Mouse (Mus musculus): ENCODE measurements at regions not wholly inside any gene's neighbourhood (a gene's known extent, or its start where the extent isn't known, plus 50 kb on each side); places are given as distances from the start of the nearest gene placed in this dataset.

GRCm38 (mm10) chr15:67411657-67412056, 910.9 kb upstream of the Lrrc6 start:
- TF ChIP-seq CTCF (IDR thresholded peaks at IDR 0.05; ENCODE audit: extremely low read depth, insufficient read depth, low read length) (no peak), POLR2A (IDR thresholded peaks at IDR 0.05; ENCODE audit: extremely low read depth, insufficient read depth, low read length) (no peak)
